Mouse (Mus musculus) E14TG2a.4 (cell line): ENCODE data around the gene Csnk1g1.

Experiments used
- CTCF ChIP-seq: conservative IDR thresholded peaks from 2 replicates; pipeline ENCODE4 v1.5.1; 2014; ENCODE audit warnings: low read length
- NANOG ChIP-seq: IDR thresholded peaks from 2 replicates; pipeline ENCODE4 v1.6.1; 2014; ENCODE audit warnings: borderline replicate concordance, low read length, mixed read lengths
- POU5F1 ChIP-seq: IDR thresholded peaks from 2 replicates; pipeline ENCODE4 v1.6.1; 2014; ENCODE audit warnings: low read length, borderline replicate concordance

DNA sequence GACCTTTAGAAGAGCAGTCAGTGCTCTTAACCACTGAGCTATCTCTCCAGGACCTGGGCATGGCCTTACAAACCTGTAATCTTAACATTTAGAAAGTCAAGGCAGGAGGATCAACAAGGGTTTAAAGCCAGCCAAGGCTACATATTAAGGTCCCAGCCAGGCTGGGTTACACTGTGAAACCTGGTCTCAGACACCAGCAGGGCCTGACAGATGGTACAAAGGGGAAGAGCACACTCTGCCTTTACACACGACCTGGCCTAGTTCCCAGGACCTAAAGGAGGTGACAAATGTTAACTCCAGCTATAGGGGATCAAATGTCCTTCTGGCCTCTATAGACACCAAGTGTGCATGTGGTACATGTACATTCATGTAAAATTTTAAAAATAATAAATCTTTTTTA lies 49.1 kb upstream of the Csnk1g1 start:
- TF ChIP-seq CTCF (no peak), POU5F1 (no peak), NANOG (no peak)
